Mouse (Mus musculus) liver, embryonic 11.5 days (tissue): Measurements from ENCODE around the gene Pgm2l1. TPM values are rescaled to one million over a fixed set of nuclear protein-coding genes. Genes with fewer than 3 reads are reported as not detected.

Experiments
- ATAC-seq: fragments of 200-750 bp; cut with Nextera tagmentation; replicated peaks from 2 replicates; pipeline ENCODE4 v1.8.0; 2017; ENCODE audit warnings: moderate number of reproducible peaks, mild to moderate bottlenecking, moderate TSS enrichment, moderate library complexity; ENCODE audit not compliant: low FRiP score
- DNase-seq: peaks from one replicate; pipeline ENCODE4 v3.0.0-alpha.2; 2017; ENCODE audit warnings: low spot score
- H3K27ac ChIP-seq: fragments of 300-500 bp; sonication (generic); 2 replicates; pipeline ENCODE4 v1.5.1; 2014; ENCODE audit warnings: mild to moderate bottlenecking, low read depth, low read length, control low read depth
- H3K27me3 ChIP-seq: fragments of 300-500 bp; sonication (generic); replicated peaks from 2 replicates; pipeline ENCODE4 v1.6.1; 2014; ENCODE audit warnings: low read length, mixed read lengths; ENCODE audit not compliant: control insufficient read depth, insufficient read depth
- H3K36me3 ChIP-seq: fragments of 300-500 bp; sonication (generic); 2 replicates; pipeline ENCODE4 v1.6.1; 2014; ENCODE audit warnings: mild to moderate bottlenecking, low read length, moderate library complexity, mixed read lengths; ENCODE audit not compliant: control insufficient read depth, insufficient read depth
- H3K4me1 ChIP-seq: fragments of 300-500 bp; sonication (generic); replicated peaks from 2 replicates; pipeline ENCODE4 v1.6.1; 2014; ENCODE audit warnings: low read length, mixed read lengths; ENCODE audit not compliant: control insufficient read depth, insufficient read depth
- H3K4me2 ChIP-seq: fragments of 300-500 bp; sonication (generic); 2 replicates; pipeline ENCODE4 v1.6.1; 2014; ENCODE audit warnings: mild to moderate bottlenecking, control low read depth, moderate library complexity
- H3K4me3 ChIP-seq: fragments of 300-500 bp; sonication (generic); 2 replicates; pipeline ENCODE4 v1.5.1; 2014; ENCODE audit warnings: low read depth, low read length, control low read depth
- H3K9ac ChIP-seq: fragments of 300-500 bp; sonication (generic); 2 replicates; pipeline ENCODE4 v1.6.1; 2014; ENCODE audit warnings: low read depth, low read length, control low read depth
- H3K9me3 ChIP-seq: fragments of 300-500 bp; sonication (generic); 2 replicates; pipeline ENCODE4 v1.6.1; 2016; ENCODE audit warnings: low read length, inconsistent platforms, mixed read lengths; ENCODE audit not compliant: control insufficient read depth
- WGBS: fragments of 180-500 bp; shearing (Covaris S2); extraction: QIAGEN DNeasy Blood & Tissue Kit; methylation state at CpG from one replicate; pipeline ENCODE4 v1.1.7; 2014; 5-methylcytosine and 5-hydroxymethylcytosine counted together
- polyA plus RNA-seq: library from polyadenylated mRNA; unstranded; fragments of >200 nt; fragmentation: Nextera tagmentation; extraction: Ambion mirVana; gene quantifications from 2 replicates; pipeline ENCODE4 v1.2.1, GENCODE M21; 2014

Pgm2l1 gene
- polyA plus RNA-seq, 1 experiment from 2014 or later = 3.0 TPM

DNA sequence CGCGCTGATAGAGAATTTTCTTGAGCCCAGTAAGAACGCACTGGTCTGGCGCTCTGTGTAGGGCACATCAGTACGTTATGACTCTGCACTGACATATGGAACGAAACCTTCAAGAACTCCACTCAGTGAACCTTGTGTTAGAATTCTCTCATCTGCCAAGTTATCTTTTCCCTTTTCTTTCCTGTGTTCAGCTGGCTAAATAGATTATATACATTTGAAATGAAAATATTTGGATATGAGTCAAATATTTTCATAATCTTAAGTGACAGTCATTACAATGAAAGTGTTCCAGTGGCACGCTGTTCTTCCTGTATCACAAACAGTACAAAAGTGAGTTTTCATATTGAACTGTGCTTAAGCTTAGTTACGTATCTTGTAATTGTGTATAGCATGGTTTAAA lies 45.2 kb downstream of the Pgm2l1 start:
- Histone ChIP-seq H3K27ac (no peak overlapping the region), H3K4me1 (no peaks in the 10 kb centered on the region), H3K9ac (no peak overlapping the region), H3K36me3 (no peaks in the 10 kb centered on the region; the same call in 1 of the 2 replicates), H3K27me3 (no peaks in the 10 kb centered on the region), H3K4me3 (no peak overlapping the region), H3K4me2 (no peak overlapping the region), H3K9me3 (no peaks in the 10 kb centered on the region)
- ATAC-seq = no peak
- 93% methylated on average over 8 of the region's 8 CpGs for WGBS
- no peak for DNase-seq

DNA sequence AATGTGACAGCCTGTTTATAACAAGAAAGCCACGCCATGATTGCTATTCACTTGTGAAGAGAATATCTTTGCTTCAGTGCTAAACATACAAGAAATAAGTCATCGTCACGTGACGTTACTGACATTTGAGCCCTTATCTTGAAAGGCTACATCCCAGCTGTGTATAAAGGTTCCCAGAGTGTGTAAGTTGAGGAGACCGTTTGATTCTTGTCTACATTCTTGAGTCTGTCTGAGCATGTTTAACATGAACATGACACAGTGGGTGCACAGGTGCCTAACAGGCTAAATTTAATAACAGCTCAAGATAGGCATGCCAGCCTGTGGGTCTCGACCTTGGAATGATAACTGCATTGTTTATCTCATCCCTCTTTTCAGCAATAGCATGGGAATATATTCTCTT lies 47.3 kb downstream of the Pgm2l1 start:
- H3K4me3 ChIP-seq = no peak overlapping the region
- ATAC-seq = no peak
- no peaks in the 10 kb centered on the region for H3K27me3 ChIP-seq

DNA sequence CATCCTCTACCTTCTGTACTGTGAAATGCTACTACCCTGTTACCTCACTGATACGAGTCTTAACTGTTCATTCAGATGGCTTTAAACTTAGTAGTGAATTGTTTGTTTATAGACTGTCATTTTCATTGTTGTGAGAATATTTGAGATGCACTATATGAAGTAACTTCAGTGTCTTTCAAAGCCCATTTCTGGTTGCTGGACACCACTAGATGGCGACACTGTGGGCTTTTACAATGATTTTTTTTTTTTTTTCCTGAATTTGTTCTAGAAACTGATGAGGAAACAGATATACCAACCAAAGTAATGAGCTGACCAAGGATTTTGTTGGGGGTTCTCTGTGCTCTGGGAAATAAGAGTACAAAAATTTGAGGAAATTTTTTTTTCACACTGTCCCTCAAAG lies 49.2 kb downstream of the Pgm2l1 start:
- DNase-seq (no peak), ATAC-seq (no peak)
- Histone ChIP-seq H3K27ac (no peak overlapping the region), H3K4me3 (no peak overlapping the region), H3K9me3 (no peaks in the 10 kb centered on the region), H3K4me2 (no peak overlapping the region), H3K36me3 (no peaks in the 10 kb centered on the region; the same call in 1 of the 2 replicates), H3K9ac (no peak overlapping the region), H3K27me3 (no peaks in the 10 kb centered on the region; the same call in 1 of the 2 replicates), H3K4me1 (no peaks in the 10 kb centered on the region)
- 44% methylated on average over 2 of the region's 2 CpGs for whole genome bisulfite sequencing

More for the DNA sequence above, 47.3 kb downstream of the Pgm2l1 start:
- no peaks in the 10 kb centered on the region for H3K9me3 ChIP-seq
- no peaks in the 10 kb centered on the region for H3K4me1 ChIP-seq
- H3K4me2 ChIP-seq = no peak overlapping the region
- 66% methylated on average over 6 of the region's 6 CpGs for WGBS
- H3K27ac ChIP-seq = no peak overlapping the region
- no peak overlapping the region for H3K9ac ChIP-seq
- H3K36me3 ChIP-seq = no peaks in the 10 kb centered on the region; the same call in 1 of the 2 replicates
- no peak for DNase-seq

DNA sequence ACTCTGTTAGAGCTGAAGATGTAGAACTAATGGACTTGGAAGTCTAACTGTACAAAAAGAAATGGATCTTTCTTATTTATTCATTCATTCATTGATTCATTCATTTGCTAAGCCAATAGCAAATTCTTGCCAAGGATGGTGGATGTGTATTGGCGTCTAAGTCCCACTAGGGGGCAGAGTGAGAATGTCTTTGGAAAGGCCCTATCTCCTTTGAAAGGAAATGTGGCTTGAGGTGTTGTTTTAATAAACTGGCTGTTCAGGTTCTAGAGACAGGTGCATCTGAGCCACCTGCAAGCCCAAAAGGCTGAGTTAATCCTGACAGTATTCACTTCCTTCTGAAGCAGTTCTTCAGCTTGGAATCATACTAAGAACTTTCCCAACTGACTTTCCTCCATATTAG lies 52.6 kb downstream of the Pgm2l1 start:
- Histone ChIP-seq H3K9ac (no peak overlapping the region), H3K9me3 (no peaks in the 10 kb centered on the region), H3K4me2 (no peak overlapping the region), H3K4me3 (no peak overlapping the region), H3K27me3 (peaks cover 21% of the 10 kb centered on the region), H3K4me1 (no peaks in the 10 kb centered on the region), H3K27ac (no peak overlapping the region), H3K36me3 (no peaks in the 10 kb centered on the region)
- 0% methylated on average over 1 of the region's 1 CpGs for WGBS
- DNase-seq (no peak), ATAC-seq (no peak)

DNA sequence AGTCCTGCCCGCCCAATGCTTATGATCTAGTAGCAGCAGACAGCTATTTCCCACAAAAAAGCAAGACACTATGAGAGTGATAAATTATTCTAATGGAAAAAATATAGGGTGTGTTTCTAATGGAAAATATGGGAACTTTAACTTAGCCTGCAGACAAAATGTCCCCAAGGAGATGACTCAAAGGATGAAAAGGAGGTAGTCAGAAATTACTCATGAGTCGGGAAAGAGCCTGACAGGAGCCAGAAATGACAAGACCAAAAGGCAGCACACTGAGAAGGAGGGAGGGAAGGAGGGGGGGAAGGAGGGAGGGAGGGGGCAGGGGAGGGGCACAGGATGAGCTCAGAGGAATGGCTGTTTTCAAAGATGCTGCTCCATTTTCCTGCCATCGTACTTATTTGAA lies 54.4 kb downstream of the Pgm2l1 start:
- no peak overlapping the region for H3K4me3 ChIP-seq
- no peaks in the 10 kb centered on the region for H3K36me3 ChIP-seq
- ATAC-seq (no peak), DNase-seq (no peak)
- H3K27me3 ChIP-seq = peaks cover 39% of the 10 kb centered on the region
- peaks cover 5% of the 10 kb centered on the region; the same call in 1 of the 2 replicates for H3K4me1 ChIP-seq
- H3K9ac ChIP-seq = no peak overlapping the region
- H3K4me2 ChIP-seq = no peak overlapping the region
- no peak overlapping the region for H3K27ac ChIP-seq
- 58% methylated on average over 3 of the region's 3 CpGs for WGBS
- H3K9me3 ChIP-seq = no peaks in the 10 kb centered on the region

DNA sequence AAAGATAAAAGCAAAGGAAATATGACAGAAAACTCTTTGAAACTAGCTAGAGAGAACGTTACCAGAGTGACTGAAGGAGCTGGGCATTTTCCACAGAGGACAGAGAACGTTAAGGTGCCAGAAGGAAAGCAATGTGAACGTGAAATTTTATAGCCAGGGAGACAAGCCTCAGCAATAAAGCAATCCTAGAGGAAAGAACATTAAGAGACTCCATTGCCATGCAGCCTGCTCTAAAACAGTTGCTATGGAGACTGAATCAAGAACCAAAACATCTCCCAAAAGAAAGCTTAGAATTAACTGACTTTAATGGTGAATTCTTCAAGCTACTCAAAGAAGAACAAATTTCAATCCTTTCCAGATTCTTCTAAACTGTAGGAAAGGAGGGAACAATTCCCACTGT lies 56.1 kb downstream of the Pgm2l1 start:
- DNase-seq = no peak
- ATAC-seq = no peak
- Histone ChIP-seq H3K4me1 (peaks cover 5% of the 10 kb centered on the region; the same call in 1 of the 2 replicates), H3K27ac (no peak overlapping the region), H3K4me2 (no peak overlapping the region), H3K4me3 (no peak overlapping the region), H3K9me3 (no peaks in the 10 kb centered on the region), H3K27me3 (peaks cover 46% of the 10 kb centered on the region), H3K9ac (no peak overlapping the region), H3K36me3 (no peaks in the 10 kb centered on the region)
- WGBS = 60% methylated on average over 3 of the region's 3 CpGs

DNA sequence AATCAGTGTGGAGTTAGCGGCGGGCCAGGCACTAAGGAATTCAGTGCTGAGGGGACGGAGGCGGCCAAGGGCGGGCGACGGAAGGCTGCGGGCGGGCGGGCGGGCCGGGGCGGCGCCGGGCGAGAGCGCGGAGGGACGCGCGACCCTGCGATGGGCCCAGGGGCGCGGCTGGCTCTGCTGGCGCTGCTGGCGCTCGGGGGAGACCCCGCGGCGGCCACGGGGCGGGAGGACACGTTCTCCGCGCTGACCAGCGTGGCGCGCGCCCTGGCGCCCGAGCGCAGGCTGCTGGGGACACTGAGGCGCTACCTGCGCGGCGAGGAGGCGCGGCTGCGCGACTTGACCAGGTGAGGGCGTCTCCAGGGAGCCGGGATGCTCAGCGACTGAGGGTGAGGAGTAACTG lies 58.2 kb downstream of the Pgm2l1 start, which contains the start of gene P4ha3:
TSS of gene P4ha3 (plus strand) at position 138 of the 400 bp plus-strand sequence.
- peaks cover 57% of the 10 kb centered on the region for H3K27me3 ChIP-seq
- H3K9ac ChIP-seq = peak within 1 kb of the TSS; percentile 51
- peaks cover 11% of the 10 kb centered on the region; the same call in 1 of the 2 replicates for H3K4me1 ChIP-seq
- DNase-seq = no peak
- H3K36me3 ChIP-seq = no peaks in the 10 kb centered on the region
- H3K4me3 ChIP-seq = peak within 1 kb of the TSS; percentile 55
- no peak within 1 kb of the TSS for H3K27ac ChIP-seq
- no peaks in the 10 kb centered on the region for H3K9me3 ChIP-seq
- under 1% methylated on average over 53 of the region's 53 CpGs for WGBS
- peak within 1 kb of the TSS; percentile 59 for H3K4me2 ChIP-seq
- no peak for ATAC-seq

DNA sequence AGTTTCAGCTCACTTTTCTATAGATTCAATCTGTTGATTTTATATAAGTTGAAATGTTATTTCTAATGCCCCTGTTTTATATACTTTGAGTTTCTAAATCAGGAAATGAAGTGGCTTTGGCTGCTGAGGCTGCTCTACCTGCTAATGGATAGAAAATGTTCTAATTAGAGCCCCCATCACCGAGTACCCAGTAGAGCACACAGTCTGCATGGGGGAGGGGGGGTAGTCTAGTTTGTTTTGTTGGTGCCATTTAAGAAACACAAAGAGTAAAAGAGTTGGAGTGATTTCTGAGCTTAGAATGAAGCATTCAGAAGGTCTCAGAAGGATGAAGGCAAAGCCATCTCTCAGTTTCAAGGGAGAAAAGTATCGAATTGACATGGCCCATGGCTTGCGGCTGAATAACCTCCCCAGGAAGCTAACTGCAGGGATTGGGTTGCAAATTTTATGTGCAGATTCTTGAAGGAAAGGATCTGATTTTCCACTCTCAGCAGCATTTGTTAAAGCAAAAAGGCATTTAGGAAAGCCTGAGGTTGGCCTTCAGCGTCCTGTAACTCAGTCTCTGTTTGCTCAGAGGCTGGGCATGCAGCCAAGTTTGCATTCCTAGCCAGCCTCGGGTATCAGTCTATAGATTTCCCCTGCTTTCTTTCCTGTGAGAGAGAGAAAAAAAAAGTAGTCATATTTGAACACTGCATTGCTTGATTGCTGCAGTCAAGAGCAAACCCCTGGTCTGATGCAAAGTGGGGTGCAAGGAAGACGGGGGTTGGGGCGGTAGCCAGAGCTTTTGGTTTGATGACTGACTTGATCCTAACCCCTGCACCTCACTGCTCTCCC lies 60.8 kb downstream of the Pgm2l1 start:
- H3K4me1 ChIP-seq = peaks cover 11% of the 10 kb centered on the region; the same call in 1 of the 2 replicates
- no peak overlapping the region for H3K4me3 ChIP-seq
- DNase-seq (no peak), ATAC-seq (peak; percentile 39; the same call in 1 of the 2 replicates)
- no peak overlapping the region for H3K9ac ChIP-seq
- H3K4me2 ChIP-seq = peak overlapping the region; percentile 33
- H3K27ac ChIP-seq = peak overlapping the region; percentile 75
- H3K27me3 ChIP-seq = peaks cover 50% of the 10 kb centered on the region
- H3K9me3 ChIP-seq = no peaks in the 10 kb centered on the region; the same call in 1 of the 2 replicates
- WGBS = 40% methylated on average over 7 of the region's 7 CpGs
- no peaks in the 10 kb centered on the region for H3K36me3 ChIP-seq

DNA sequence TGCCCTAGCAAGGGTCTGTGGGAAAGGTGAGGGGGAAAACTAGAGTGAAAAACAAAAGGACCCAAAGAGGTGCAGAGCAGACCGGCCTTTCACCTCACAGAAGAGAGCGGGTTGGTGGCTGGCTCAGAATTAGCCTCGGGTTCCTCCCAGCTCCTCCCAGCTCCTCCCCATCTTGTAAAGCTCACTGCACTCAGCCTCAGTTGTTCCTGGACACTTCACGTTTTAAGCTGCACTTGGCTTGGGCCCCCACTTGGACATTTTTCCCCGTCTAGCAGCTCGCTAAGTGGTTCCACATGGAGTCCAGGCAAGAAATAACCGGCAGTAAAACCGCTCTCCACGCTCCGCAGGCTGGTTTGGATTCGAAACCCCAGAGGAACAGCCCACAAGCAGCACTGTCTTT lies 61.4 kb downstream of the Pgm2l1 start:
- no peak overlapping the region for H3K4me3 ChIP-seq
- H3K27me3 ChIP-seq = peaks cover 47% of the 10 kb centered on the region
- H3K9ac ChIP-seq = no peak overlapping the region
- WGBS = 40% methylated on average over 11 of the region's 11 CpGs
- ATAC-seq (no peak), DNase-seq (no peak)
- H3K9me3 ChIP-seq = no peaks in the 10 kb centered on the region; the same call in 1 of the 2 replicates
- peaks cover 11% of the 10 kb centered on the region; the same call in 1 of the 2 replicates for H3K4me1 ChIP-seq
- no peaks in the 10 kb centered on the region for H3K36me3 ChIP-seq
- H3K4me2 ChIP-seq = peak overlapping the region; percentile 33
- H3K27ac ChIP-seq = peak overlapping the region; percentile 75
